Mouse (Mus musculus): Measurements from ENCODE around the gene Apba3.

GRCm38 (mm10) chr10:81265540-81265939 lies 1.2 kb upstream of the Apba3 start:
- TF ChIP-seq MAFK (IDR thresholded peaks at IDR 0.05; ENCODE audit: insufficient read depth, low read depth, low read length) (no peak), CHD2 (IDR thresholded peaks at IDR 0.05; ENCODE audit: low read depth, low read length) (no peak), ZC3H11A (IDR thresholded peaks at IDR 0.05; ENCODE audit: borderline replicate concordance, low read depth, low read length) (no peak), HCFC1 (IDR thresholded peaks at IDR 0.05; ENCODE audit: borderline replicate concordance, insufficient read depth, low read length) (no peak), ZNF384 (IDR thresholded peaks at IDR 0.05; ENCODE audit: low read depth, low read length) (no peak)

Data from ES-E14 (cell line).